Mouse (Mus musculus) cerebral cortex, adult 2 months (tissue): Measurements from ENCODE around the gene Zfp3.

Experiments
- WGBS: fragments of 180-500 bp; shearing (Covaris S2); methylation state at CpG from one replicate; pipeline ENCODE4 v1.1.7; 2018; 5-methylcytosine and 5-hydroxymethylcytosine counted together

Gene Zfp3

GRCm38 (mm10) chr11:70806697-70807096 lies 42.7 kb downstream of the Zfp3 start:
- 81% methylated on average over 4 of the region's 4 CpGs for WGBS

GRCm38 (mm10) chr11:70807630-70808029 lies 43.6 kb downstream of the Zfp3 start:
- WGBS, result 86% methylated on average over 4 of the region's 4 CpGs

GRCm38 (mm10) chr11:70808101-70808500 lies 44.1 kb downstream of the Zfp3 start:
- WGBS, result 87% methylated on average over 3 of the region's 3 CpGs

GRCm38 (mm10) chr11:70809011-70809410 lies 45.0 kb downstream of the Zfp3 start:
- WGBS, result 48% methylated on average over 1 of the region's 1 CpGs

- WGBS, result 89% methylated on average over 5 of the region's 5 CpGs
Observed at GRCm38 (mm10) chr11:70811041-70811440, 47.0 kb downstream of the Zfp3 start.

- 65% methylated on average over 13 of the region's 13 CpGs for WGBS
Observed at GRCm38 (mm10) chr11:70811471-70812240, 47.6 kb downstream of the Zfp3 start.

- 88% methylated on average over 7 of the region's 7 CpGs for WGBS
Observed at GRCm38 (mm10) chr11:70812365-70812764, 48.4 kb downstream of the Zfp3 start, which contains the start of gene Scimp. TSS of gene Scimp (minus strand) at chr11:70812586.

- WGBS, result 83% methylated on average over 8 of the region's 8 CpGs
Observed at GRCm38 (mm10) chr11:70815071-70815470, 51.1 kb downstream of the Zfp3 start.

GRCm38 (mm10) chr11:70815498-70816078 lies 51.6 kb downstream of the Zfp3 start:
- 25% methylated on average over 6 of the region's 6 CpGs for WGBS

GRCm38 (mm10) chr11:70816770-70817169 lies 52.8 kb downstream of the Zfp3 start:
- WGBS, result 76% methylated on average over 4 of the region's 4 CpGs

GRCm38 (mm10) chr11:70820120-70820519 lies 56.1 kb downstream of the Zfp3 start:
- whole genome bisulfite sequencing, result 89% methylated on average over 8 of the region's 8 CpGs

GRCm38 (mm10) chr11:70821728-70822591 lies 58.0 kb downstream of the Zfp3 start:
- WGBS, result 79% methylated on average over 17 of the region's 17 CpGs
